Mouse (Mus musculus) left cerebral cortex, postnatal 10 days (tissue): ENCODE measurements around the gene Bola2. TPM values are rescaled to one million over a fixed set of nuclear protein-coding genes. Genes with fewer than 3 reads are reported as not detected.

Source experiments
- DNase-seq, 2 experiments: peaks; one replicate each; pipeline ENCODE4 v3.0.0; 2021 to 2022; ENCODE audit warnings: low spot score in 2 of 2, mixed read lengths in 1 of 2; ENCODE audit errors: extremely low spot score in 1 of 2
- intact Hi-C: fragments of 180-260 bp; cut with DNase I; formaldehyde crosslinking; loops from one replicate; pipeline ENCODE4 v1.15.1; 2025
- total RNA-seq, 2 experiments: library from RNA; stranded (reverse); gene quantifications; 2 replicates each; pipeline ENCODE4 v1.2.3; 2021

Bola2 gene
- 100 to 1,000 TPM; 118 to 124 TPM for total RNA-seq

DNA sequence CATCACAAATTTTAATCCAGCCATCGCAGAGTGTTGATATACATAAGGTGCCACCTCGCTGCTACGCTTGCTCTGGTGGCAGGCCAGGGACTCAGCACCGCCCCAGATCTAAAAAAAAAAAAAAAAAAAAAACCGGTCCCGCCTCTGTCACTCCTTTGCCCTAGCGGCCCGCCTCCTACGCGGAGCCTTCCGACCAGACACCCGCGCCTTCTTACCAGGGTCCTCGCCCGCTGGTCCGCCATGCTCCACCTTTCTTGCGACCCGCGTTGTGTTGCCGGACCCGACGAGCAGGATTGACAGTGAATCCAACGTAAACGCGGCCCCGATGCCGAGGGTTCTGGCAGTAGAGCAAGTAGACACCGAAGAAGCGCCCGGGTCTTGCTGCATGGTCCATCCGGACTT is at the start of gene Bola2:
Gene Bola2, plus strand, starts transcription at position 192 of the 402 bp plus-strand sequence.
- intact Hi-C loops, result no loop called here
- DNase-seq, result peak in 1 of 2 experiments; percentile 84

DNA sequence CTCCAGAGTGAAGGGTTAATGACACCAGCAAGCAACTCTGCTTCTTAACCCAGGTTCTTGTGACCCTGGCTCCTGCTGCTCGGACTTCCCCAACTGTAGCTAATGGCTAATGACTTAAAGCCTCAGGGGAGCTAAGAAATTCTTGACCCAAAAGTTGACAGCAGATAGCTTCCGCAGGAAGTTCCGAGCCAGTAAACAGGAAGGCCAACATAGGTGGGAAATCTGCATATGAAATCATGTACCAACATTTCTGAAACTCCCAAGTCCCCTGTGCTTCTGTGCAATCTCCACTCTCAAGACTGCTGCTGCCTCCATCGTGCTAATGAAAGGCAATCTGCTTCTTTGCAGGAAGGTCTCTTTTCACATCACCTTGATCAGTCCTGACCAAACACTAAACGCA is 49.5 kb upstream of the Bola2 start:
- peak in 1 of 2 experiments; percentile 29 for DNase-seq
- intact Hi-C loops, result loop anchor here (5.0 kb wide), 1 partner anchor 42 kb away; no protein-coding TSS in a partner anchor

DNA sequence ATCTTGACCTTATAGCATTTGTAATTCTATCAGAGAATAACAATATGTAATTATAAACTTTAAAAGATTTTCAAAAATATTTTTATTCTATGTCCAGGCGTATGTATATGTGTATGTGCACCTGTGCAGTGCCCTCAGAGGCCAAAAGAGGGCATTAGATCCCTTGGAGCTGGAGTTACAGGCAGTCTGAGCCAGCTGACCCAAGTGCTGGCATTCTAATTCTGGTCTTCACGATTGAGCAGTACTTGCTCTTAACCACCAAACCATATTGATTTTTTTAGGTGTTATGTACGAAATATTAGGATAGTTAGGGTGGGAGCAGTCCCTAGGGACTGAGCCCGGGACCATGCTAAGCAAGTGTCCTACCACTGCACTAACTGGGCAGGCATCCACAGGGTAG is 46.7 kb upstream of the Bola2 start:
- no peak for DNase-seq
- intact Hi-C loops, result loop anchor here (5.0 kb wide), 1 partner anchor 39 kb away; no protein-coding TSS in a partner anchor

DNA sequence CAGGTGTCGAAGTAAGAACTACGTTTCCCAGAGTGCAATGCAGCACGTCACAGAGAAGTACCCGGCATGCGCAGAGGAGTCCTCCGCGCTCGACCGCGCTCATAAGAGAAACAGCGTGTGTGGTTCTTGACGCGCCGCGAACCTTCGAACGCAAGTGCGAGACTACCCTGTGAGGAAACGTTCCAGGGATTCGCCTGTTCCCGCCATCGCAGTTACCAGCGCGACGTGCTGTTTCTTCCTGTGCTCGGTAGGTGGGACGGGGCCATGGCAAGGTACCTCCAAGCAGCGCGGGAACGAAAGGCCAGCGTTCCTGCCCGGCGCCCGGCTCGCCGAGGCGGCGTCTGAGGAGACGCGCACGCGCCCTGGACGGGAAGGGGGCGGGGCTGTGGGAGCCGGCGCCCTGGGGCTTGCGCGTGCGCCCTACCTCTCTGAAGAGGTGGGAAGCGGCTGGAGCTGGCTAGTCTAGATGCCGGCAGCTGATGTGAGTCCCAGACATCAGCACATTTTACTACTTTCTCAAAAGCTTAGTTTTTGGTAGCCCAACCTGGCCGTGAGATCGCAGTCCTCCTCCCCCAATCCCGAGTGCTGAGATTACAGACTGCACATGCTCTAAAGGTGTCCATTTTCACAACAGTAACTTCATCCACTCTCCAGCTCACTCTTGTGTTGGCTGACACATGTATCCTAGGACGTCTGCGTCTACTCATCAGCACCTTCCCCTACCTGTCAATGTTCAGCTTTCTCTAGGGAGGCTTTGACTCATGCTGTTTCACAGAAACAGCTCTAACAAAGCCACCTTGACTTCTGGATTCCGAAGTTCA is 45.8 kb upstream of the Bola2 start, which contains the start of gene Sgf29:
Gene Sgf29, plus strand, starts transcription at position 79 of the 821 bp plus-strand sequence.
- intact Hi-C loops, result loop anchor here (5.0 kb wide), 1 partner anchor 38 kb away; no protein-coding TSS in a partner anchor
- DNase-seq, result peak; percentile 86 to 96

DNA sequence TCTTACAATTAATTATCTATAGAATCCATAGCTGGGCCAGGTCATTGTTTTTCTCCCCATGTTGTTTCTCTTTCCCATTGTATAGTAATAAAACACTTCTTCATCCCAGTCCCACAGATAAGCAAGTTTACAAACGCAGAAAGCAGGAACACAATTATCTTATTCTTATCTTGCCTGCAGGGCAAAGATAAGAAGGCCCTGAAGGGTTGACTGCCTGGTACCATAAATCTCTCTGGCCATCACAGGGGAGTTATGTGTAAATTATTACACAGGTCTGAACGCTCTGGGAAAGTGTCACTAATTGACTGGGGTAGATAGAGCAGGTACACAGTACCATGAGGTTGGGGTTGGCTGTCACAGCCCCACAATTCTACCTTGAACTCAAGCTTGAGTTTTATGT is 44.3 kb upstream of the Bola2 start:
- intact Hi-C loops, result no loop called here
- no peak for DNase-seq

DNA sequence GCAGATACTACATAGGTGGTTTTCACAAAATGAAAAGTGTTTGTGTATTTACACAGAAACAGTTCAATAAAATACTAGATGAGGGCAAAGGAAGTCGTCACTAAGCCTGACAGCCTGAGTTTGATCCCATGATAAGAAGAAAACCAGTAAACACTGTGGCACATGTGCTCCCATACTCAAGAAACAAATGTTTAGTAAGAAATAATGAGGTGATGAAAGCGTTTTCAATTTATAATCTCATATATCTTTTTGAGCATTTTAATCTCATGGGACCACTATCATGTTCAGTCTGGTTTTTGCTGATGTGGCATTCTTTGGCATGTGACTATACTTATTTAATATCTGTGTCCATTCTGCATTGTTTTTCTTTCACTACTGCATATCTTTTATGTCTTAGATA is 41.2 kb upstream of the Bola2 start:
- intact Hi-C loops, result no loop called here
- no peak for DNase-seq

DNA sequence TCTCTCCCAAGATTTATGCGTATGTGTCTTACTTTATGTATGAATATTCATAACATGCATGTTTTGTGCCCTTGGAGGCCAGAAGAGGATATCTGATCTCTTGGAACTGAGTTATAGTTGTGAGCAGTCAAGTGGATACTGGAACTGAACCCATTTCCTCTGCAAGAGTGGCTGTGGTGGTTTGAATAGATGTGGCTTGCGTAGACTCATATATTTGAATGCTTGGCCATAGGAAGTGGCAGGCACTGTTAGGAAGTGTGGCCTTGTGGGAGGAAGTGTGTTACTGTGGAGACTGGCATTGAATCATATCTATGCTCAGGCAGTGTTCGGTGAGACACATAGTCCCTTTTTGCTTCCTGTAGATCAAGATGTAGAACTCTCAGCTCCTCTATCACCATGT is 39.5 kb upstream of the Bola2 start:
- intact Hi-C loops, result no loop called here
- DNase-seq, result no peak

DNA sequence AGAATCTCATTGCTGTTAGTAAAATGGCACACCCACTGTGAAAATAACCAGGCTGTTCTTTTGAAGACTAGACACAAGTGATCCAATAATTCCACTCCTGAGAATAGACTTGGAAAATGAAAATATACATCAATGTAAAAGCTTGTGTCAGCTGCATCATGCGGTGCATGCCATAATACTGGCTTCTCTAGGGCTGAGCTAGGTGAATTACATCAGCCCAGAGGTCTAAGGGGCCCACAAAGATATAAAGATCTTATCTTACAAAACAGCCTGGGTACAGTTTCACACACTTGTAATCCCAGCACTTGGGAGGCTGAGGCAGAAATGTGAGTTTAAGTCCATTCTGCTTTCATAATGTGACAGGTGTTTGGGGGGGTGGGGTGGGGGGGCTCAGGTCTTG is 37.7 kb upstream of the Bola2 start:
- intact Hi-C loops, result no loop called here
- no peak for DNase-seq

DNA sequence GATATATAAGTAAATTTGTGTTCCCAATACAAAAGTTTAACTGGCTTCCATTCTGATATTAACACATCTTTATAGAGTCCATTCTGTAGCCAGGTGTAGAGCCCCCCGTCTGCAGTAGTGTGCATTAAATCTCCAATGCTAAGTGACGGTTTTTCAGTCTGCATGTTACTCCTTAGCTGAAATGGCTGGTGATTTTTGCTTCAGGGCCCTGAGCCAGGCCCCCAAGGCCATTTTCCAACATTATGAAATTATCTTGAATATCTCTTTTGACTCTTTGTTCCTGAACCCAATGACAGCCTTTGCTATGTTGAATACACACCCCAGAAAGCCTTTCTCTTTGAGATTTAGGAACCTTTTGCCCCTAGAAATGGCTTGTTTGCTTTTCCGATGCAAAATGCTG is 35.4 kb upstream of the Bola2 start:
- intact Hi-C loops, result no loop called here
- DNase-seq, result no peak

DNA sequence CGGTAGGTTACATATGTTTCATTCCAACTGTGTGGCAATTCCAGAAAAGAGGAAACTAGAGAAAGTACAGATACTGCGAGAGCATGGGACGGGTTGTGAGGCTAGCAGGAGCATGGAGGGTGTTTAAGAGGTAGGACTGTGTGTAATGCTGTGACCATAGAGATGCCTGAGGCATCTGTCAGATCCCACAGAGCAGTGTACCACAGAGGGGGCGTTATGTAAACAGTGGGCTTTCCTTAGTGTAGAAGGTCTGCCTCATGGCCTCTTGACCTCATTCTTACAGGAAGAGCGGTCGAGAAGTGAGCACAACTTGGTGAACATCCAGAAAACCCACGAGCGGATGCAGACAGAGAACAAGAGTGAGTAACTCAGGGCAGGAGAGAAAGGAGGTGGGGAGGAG is 31.6 kb upstream of the Bola2 start:
- DNase-seq, result no peak
- intact Hi-C loops, result no loop called here

DNA sequence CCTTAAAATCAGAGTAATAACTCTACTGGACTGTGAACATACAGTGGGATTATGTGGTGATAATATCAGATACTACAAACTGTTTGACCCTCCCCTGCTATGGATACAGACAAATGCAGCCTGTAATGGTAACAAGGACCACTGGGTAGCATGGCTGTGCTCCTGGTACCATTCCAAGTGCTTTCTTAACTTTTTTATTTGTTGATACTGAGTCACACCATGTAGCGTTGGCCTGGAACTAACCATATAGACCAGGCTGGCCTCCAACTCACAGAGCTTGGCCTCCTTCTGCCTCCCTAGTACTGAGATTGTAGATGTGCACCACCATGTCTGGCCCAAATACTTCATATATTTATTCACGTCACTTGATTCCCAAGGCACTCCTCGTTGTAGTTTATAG is 29.9 kb upstream of the Bola2 start:
- no peak for DNase-seq
- intact Hi-C loops, result no loop called here

DNA sequence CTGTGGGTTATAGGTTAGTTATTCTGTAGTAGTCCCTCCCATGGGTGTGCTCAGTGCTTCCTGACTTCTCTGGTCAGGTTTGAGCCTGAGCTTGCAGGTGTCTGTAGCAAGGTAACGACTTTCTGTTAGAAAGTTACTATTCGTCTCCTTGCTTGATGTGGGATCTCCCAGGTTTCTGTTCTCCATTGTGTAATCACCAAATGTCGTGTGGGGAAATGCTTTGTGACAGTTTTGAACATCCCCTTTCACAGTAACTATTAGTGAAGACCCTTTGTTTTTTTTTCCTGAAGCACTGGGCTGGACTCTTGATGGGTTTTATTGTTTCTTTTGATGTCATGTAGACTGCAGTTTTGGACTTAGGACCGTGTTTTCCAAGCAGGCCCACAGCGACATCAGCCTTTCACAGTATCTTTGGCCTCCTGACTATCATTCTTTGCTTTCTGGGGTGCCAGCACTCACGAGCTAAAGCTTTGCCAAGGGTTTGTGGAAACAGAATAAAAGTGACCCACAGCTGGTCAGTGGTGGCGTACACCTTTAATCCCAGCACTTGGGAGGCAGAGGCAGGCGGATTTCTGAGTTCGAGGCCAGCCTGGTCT is 27.6 kb upstream of the Bola2 start:
- intact Hi-C loops, result no loop called here
- no peak for DNase-seq

DNA sequence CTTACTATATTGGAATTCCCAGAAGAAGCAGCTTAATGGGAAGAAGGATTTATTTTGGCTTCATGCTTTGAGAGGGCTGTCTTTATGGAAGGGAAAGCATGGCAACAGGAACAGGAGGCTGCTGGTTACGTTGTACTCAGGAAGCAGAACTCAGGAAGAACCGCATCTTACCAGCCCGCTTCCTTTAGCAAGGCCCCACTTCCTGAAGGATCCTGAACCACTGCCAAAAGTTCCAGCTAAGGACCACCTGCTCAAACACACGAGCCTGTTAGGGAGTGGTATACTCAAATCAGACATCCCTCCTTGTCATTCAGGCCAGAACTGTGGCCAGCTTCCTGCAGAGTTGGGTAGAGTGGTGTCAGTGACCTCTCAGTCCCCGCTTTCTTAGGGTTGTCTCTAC is 26.7 kb upstream of the Bola2 start:
- intact Hi-C loops, result no loop called here

DNA sequence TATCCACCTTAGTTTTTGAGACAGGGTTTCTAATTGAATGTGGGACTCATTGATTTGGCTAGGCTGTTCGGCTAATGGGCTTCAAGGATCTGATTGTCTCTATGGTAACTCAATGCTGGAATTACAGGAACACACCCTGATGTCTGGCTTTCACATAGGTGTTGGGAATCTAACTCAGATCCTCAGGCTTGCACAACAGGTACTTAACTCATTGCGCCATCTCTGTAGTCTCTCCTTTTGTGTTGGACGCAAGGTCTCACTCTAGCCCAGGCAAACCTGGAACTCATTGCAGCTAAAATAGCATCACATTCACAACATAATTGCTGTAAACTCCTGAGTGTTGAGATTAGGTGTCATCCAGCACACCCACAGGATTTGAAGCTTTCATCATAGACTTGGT is 25.0 kb upstream of the Bola2 start:
- intact Hi-C loops, result no loop called here
- DNase-seq, result no peak

More for the DNA sequence above, 26.7 kb upstream of the Bola2 start:
- DNase-seq, result no peak

DNA sequence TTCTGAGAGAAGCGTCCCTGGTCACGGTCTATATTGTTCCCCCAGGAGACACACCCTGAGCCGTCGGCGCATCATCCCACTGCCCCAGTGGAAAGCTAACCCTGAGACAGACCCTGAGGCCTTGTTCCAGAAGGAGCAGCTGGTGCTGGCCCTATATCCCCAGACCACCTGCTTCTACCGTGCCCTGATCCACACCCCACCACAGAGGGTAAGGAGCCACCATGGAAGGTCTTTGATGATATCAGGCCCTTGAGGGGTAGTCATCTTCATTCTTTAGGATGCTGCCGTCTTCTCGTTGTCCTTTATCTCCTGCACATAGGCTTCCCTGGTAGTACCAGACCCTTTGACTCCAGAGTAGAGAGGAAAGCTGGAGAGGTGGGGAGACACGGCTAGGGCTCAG is 23.1 kb upstream of the Bola2 start:
- intact Hi-C loops, result no loop called here
- no peak for DNase-seq

DNA sequence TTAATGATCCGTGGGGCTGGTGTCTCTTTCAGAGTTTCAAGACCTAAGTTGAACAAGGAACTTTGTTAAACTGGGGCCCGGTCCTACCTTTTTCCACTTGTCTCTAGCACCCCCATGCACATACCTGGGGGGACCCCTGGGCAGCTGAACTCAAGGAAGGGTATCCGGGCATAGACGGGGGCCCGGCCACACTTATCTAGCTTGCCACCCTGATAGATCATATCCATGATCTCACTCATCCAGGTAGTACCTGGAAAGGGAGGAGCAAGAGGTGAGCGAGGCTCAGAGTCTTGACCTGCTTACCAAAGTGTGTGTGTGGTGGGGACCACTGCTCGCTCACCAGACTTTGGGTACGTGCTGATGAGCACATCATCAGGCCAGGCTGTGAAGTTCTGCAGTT is 20.1 kb upstream of the Bola2 start:
- intact Hi-C loops, result no loop called here
- DNase-seq, result no peak

DNA sequence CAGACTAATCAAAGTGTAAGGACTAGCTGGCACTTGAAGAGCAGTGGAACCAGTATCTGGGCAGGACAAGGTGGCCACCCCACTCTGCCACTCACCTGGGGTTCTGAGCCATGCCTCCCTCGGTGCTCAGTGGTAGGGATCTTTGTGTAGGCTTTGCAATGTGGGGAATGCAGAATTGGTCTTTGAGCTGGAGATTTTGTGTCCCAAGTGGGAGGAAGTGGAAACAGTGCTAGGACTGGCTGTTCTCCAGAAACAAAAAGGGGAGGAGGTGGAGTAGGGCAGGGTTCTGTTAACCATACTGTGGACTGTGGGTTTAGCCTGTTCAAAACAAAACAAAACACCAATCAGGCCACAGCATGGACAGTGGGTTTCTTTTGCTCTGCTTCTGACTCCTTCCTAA is 19.0 kb upstream of the Bola2 start, which contains the start of gene Sult1a1:
Gene Sult1a1, minus strand, starts transcription at position 226 of the 400 bp plus-strand sequence.
- intact Hi-C loops, result no loop called here

DNA sequence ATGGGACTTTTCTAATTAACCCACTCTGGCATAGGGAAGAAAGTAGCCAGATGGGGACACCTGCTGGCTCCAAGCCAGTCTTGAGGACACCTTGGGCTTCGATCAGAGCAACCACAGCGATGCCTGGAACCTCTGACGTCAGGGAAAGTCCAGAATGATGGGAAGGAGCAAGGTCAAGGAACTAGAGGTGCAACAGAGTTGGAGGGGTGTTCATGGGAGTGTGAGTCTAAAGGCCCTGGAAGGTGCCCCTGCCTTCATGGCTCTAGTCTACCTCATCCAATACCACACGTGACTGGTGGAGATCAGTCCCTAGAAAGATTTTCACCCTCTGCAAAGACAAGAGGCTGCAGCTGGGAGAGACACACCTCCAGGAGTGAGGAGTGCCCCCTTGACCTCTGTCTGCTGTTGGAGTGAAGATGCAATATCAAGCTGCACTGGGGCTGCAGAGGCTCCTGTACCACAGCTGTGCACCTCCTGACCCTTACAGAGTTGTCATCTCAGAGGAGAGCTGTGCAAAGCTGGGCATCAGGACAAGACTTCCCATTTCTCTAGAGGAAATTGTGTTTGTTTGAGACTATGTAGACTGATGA is 18.5 kb upstream of the Bola2 start:
- no peak for DNase-seq
- intact Hi-C loops, result no loop called here

More for the DNA sequence above, 19.0 kb upstream of the Bola2 start, which contains the start of gene Sult1a1:
- DNase-seq, result no peak

DNA sequence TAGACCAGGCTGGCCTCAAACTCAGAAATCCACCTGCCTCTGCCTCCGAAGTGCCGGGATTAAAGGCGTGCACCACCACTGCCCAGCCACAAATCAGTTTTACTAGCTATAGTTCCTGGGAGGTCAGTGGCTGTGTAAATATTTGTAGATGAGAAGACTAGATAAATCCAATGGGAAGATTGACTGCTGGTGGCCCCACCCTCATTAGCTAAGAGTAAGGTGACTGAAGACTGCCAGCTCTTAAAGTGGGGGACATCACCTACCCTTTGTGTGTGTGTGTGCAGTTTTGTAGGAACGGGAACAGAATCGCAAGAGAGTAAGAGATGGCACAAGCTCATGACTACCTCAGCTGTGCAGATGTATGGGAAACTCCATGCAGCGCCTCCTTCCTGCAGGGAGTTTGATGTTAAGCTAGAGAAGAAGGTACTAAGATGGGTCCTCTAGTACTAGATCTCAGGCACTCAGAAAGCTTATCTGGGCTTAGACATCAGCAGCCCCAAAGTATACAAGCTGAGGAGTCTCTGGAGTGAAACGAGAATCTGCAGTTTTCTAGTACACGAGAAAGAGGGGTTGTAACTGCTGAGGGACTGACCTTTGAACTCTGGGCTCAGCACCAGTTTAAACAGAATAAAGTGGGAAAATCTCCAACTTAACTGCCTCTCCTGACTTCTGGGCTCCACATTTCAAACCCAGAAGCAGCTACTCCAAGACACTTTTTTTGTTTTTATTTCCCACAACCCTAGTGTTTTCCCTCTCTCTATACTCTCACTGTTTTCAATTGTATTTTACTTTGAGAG is 16.5 kb upstream of the Bola2 start:
- no peak for DNase-seq
- intact Hi-C loops, result no loop called here
